Mouse (Mus musculus): Measurements from ENCODE around the gene Nrxn2. TPM values are rescaled to one million over a fixed set of nuclear protein-coding genes. Genes with fewer than 3 reads are reported as not detected.

The Nrxn2 gene
- polyA plus RNA-seq, 1 experiment from 2014 or later = 1.4 TPM

DNA sequence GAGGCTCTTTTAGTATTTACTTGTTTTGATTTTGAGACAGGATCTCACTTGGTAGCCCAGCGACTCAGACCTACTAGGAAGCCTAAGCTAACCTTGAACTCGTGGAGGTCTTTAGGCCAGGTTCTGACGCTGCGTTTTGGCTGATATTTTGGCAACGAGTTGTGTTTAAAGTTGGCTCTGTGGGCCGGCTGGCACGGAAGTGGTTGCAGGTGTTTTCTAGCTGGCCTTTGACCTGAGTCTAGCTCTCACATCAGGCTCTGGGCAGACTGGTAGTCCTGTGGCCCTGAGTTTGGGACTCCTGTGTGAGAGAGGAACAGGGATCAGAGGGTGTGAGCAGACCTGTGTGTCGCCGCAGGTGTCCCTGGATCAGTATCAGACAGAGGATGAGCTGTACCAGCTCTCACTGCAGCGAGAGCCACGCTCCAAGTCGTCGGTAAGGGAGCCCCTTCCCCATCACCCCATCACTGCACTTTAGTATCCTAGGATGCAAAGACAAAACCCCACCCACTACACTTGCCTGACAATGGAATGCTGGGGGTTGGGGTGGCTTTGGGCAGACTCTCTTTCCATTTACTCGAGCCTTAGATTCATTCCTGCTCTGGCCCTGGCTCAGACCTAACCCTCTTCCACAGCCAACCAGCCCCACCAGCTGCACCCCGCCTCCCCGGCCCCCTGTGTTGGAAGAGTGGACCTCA, 10.6 kb upstream of the Nrxn2 start:
- WGBS = 53% methylated on average over 16 of the region's 16 CpGs
- no peak overlapping the region for H3K4me2 ChIP-seq
- peaks cover 26% of the 10 kb centered on the region for H3K27me3 ChIP-seq
- H3K36me3 ChIP-seq = no peaks in the 10 kb centered on the region
- no peaks in the 10 kb centered on the region for H3K9me3 ChIP-seq
- no peak overlapping the region for H3K27ac ChIP-seq
- ATAC-seq (ENCODE audit: insufficient number of reproducible peaks, low FRiP score, low TSS enrichment, low read depth) = no peak
- peaks cover 2% of the 10 kb centered on the region; the same call in 1 of the 2 replicates for H3K4me1 ChIP-seq
- no peak overlapping the region for H3K9ac ChIP-seq
- no peak overlapping the region for H3K4me3 ChIP-seq

DNA sequence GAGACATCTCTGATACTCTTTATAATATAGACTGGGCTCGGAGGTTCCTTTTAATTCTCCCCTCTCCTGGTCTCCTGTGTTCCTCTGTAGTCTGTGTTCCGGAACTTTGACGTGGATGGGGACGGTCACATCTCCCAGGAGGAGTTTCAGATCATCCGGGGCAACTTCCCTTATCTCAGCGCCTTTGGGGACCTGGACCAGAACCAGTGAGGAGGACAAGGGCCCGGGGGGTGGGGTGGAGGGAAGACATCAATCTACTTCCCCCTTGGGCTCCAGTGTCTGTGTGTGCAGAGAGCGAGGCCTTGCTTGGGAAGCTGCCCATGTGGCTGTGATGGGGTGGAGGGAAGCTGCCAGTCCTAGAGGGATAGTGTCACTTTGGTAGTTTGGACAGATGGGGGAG, 9.8 kb upstream of the Nrxn2 start:
- no peaks in the 10 kb centered on the region; the same call in 1 of the 2 replicates for H3K4me1 ChIP-seq
- H3K27me3 ChIP-seq = peaks cover 18% of the 10 kb centered on the region
- H3K27ac ChIP-seq = no peak overlapping the region
- no peak overlapping the region for H3K4me3 ChIP-seq
- H3K9ac ChIP-seq = no peak overlapping the region
- no peak for ATAC-seq (ENCODE audit: insufficient number of reproducible peaks, low FRiP score, low TSS enrichment, low read depth)
- WGBS = 82% methylated on average over 8 of the region's 8 CpGs
- no peaks in the 10 kb centered on the region for H3K9me3 ChIP-seq
- no peaks in the 10 kb centered on the region for H3K36me3 ChIP-seq
- H3K4me2 ChIP-seq = no peak overlapping the region

DNA sequence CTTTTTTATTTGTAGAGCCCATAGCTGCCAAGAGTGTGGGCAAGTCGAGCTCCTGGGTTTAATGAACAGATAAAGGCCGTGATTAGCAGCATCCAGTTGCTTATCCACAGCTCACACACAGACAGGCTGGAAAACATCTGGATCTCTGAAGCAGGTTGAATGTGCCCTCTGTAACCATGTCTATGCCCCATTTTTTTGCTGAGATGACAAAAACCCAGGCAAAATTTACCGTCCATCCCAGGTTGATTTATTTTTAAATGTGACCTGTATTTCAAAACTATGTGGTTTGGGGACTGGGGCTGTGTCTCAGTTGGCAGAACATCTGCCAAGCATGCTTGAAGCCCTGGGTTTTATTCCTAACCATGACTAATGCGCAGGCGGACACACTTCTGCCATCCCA, 9.4 kb upstream of the Nrxn2 start:
- Histone ChIP-seq H3K36me3 (no peaks in the 10 kb centered on the region), H3K4me1 (no peaks in the 10 kb centered on the region; the same call in 1 of the 2 replicates), H3K9ac (no peak overlapping the region), H3K27me3 (peaks cover 14% of the 10 kb centered on the region), H3K9me3 (no peaks in the 10 kb centered on the region), H3K27ac (no peak overlapping the region), H3K4me2 (no peak overlapping the region), H3K4me3 (no peak overlapping the region)
- 74% methylated on average over 5 of the region's 5 CpGs for WGBS
- ATAC-seq (ENCODE audit: insufficient number of reproducible peaks, low FRiP score, low TSS enrichment, low read depth) = no peak

- Histone ChIP-seq H3K4me2 (no peak overlapping the region), H3K27ac (no peak overlapping the region), H3K9me3 (no peaks in the 10 kb centered on the region), H3K27me3 (peaks cover 6% of the 10 kb centered on the region; the same call in 1 of the 2 replicates), H3K36me3 (no peaks in the 10 kb centered on the region), H3K4me3 (no peak overlapping the region), H3K9ac (no peak overlapping the region), H3K4me1 (no peaks in the 10 kb centered on the region; the same call in 1 of the 2 replicates)
- no peak for ATAC-seq (ENCODE audit: insufficient number of reproducible peaks, low FRiP score, low TSS enrichment, low read depth)
- 84% methylated on average over 5 of the region's 5 CpGs for WGBS
Observed at GRCm38 (mm10) chr19:6409936-6410335, 8.6 kb upstream of the Nrxn2 start.

DNA sequence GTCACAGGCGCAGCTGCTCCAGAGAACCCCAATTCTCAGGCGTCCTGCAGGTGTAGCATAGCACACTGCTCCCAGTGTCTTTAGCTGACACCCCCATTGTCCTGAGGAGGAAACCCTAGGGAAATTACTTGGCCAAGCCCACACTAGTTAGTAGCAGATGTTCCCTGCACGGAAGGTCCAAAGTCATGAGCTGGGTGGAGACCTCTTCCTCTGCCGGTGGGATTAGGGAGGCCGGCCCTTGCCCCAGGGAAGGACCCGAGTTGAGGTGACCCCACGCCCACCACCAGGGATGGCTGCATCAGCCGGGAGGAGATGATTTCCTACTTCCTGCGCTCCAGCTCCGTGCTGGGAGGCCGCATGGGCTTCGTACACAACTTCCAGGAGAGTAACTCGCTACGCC, 5.7 kb upstream of the Nrxn2 start:
- no peak overlapping the region for H3K27ac ChIP-seq
- 63% methylated on average over 14 of the region's 14 CpGs for WGBS
- H3K4me3 ChIP-seq = no peak overlapping the region

GRCm38 (mm10) chr19:6415454-6415853, 3.1 kb upstream of the Nrxn2 start:
- Histone ChIP-seq H3K4me1 (peaks cover 16% of the 10 kb centered on the region), H3K9me3 (no peaks in the 10 kb centered on the region), H3K9ac (no peak overlapping the region), H3K4me3 (no peak overlapping the region), H3K27me3 (peaks cover 48% of the 10 kb centered on the region), H3K36me3 (no peaks in the 10 kb centered on the region), H3K4me2 (no peak overlapping the region), H3K27ac (no peak overlapping the region)
- 48% methylated on average over 6 of the region's 6 CpGs for WGBS
- ATAC-seq (ENCODE audit: insufficient number of reproducible peaks, low FRiP score, low TSS enrichment, low read depth) = no peak

More for the DNA sequence above, 5.7 kb upstream of the Nrxn2 start:
- no peak for ATAC-seq (ENCODE audit: insufficient number of reproducible peaks, low FRiP score, low TSS enrichment, low read depth)
- Histone ChIP-seq H3K9ac (no peak overlapping the region), H3K36me3 (no peaks in the 10 kb centered on the region), H3K4me1 (peaks cover 5% of the 10 kb centered on the region; the same call in 1 of the 2 replicates), H3K4me2 (no peak overlapping the region), H3K27me3 (peaks cover 22% of the 10 kb centered on the region), H3K9me3 (no peaks in the 10 kb centered on the region)

- H3K27ac ChIP-seq = no peak overlapping the region
Observed at GRCm38 (mm10) chr19:6416124-6416770, 2.3 kb upstream of the Nrxn2 start.

DNA sequence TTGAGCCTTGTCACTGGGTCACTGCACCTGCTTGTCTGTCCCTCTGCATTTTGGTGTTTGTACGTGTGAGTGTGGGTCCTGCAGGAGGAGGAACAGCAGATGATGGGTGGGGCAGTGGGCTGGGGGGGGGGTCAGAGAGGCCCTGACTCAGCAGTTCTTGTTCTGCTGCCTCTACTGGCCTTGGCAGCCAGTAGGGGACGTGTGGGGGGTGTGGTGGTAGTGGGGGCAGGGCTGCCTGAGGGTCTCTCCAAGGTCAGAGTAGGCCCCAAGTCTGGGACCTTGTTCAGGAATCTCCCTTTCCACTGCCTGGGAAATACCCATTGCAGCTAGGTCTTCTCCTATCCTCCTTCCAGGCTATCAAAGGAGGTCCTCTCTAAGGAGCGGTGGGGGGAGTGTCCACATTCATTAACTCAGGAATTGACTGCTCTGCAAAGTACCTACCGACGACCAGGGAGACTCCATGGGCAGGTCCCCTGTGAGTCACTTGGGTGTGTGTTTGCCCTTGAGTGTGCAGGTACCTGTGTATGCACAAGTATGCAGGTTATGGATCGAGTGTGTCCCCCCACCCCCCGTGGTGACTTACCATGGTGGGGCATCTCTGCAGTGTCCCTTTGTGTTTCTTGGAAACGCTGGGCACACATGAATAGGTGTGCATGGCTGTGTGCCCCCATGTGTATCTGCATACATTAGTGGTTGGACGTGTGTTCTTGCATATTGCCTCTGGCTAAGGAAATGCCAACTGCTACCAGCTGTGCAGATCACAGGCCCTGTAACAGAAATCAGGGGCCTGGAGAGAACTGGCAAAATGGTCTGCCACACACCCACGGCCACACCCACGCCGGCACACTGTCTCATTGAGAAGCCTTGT, 1.4 kb upstream of the Nrxn2 start:
- peaks cover 65% of the 10 kb centered on the region for H3K27me3 ChIP-seq

More at GRCm38 (mm10) chr19:6416124-6416770, 2.3 kb upstream of the Nrxn2 start:
- no peak overlapping the region for H3K4me2 ChIP-seq
- no peak for ATAC-seq (ENCODE audit: insufficient number of reproducible peaks, low FRiP score, low TSS enrichment, low read depth)
- no peaks in the 10 kb centered on the region for H3K9me3 ChIP-seq
- WGBS = 7% methylated on average over 9 of the region's 9 CpGs
- H3K9ac ChIP-seq = no peak overlapping the region
- no peaks in the 10 kb centered on the region for H3K36me3 ChIP-seq
- H3K4me3 ChIP-seq = no peak overlapping the region
- peaks cover 16% of the 10 kb centered on the region for H3K4me1 ChIP-seq
- peaks cover 56% of the 10 kb centered on the region for H3K27me3 ChIP-seq

GRCm38 (mm10) chr19:6418984-6419692, 607 bp downstream of the Nrxn2 start:
- H3K36me3 ChIP-seq = no peaks in the 10 kb centered on the region
- H3K4me2 ChIP-seq = peak overlapping the region; percentile 94
- WGBS = 7% methylated on average over 21 of the region's 23 CpGs
- no peaks in the 10 kb centered on the region for H3K9me3 ChIP-seq
- H3K27me3 ChIP-seq = peaks cover 84% of the 10 kb centered on the region
- no peak overlapping the region for H3K27ac ChIP-seq
- no peak overlapping the region for H3K9ac ChIP-seq
- peak overlapping the region; percentile 46 for H3K4me3 ChIP-seq
- ATAC-seq (ENCODE audit: insufficient number of reproducible peaks, low FRiP score, low TSS enrichment, low read depth) = no peak
- H3K4me1 ChIP-seq = peaks cover 16% of the 10 kb centered on the region

More for the DNA sequence above, 1.4 kb upstream of the Nrxn2 start:
- no peak for ATAC-seq (ENCODE audit: insufficient number of reproducible peaks, low FRiP score, low TSS enrichment, low read depth)
- Histone ChIP-seq H3K4me2 (no peak overlapping the region), H3K4me1 (peaks cover 16% of the 10 kb centered on the region), H3K9ac (no peak overlapping the region), H3K4me3 (no peak overlapping the region), H3K27ac (no peak overlapping the region), H3K9me3 (no peaks in the 10 kb centered on the region), H3K36me3 (no peaks in the 10 kb centered on the region)
- WGBS = 63% methylated on average over 12 of the region's 12 CpGs

DNA sequence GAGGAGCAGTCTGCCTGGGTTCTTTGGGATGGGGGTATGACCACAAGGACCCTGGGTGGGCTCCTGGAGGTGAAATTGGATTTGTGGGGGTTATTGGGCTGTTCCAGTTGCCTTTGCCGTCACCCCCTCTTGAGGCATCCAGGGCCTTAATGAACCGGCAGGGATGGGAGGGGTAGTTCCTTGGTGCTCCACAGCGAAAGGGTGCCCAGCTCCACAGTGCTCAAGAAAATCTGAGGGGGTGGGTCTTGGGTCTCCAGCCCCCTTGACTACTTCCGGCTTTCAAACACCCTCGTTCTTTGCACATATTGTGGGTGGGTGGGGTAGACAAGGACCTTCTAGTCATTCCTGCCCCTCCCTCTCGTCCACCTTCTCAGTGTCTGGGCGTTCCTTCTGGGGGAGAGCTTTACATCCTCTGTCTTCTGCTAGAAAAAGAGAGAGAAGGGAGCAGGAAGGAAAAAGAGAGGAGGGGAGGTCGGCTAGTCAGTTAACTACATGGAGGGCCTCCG, 1.3 kb downstream of the Nrxn2 start:
- no peak for ATAC-seq (ENCODE audit: insufficient number of reproducible peaks, low FRiP score, low TSS enrichment, low read depth)
- H3K27ac ChIP-seq = no peak overlapping the region
- H3K4me2 ChIP-seq = no peak overlapping the region
- H3K4me3 ChIP-seq = no peak overlapping the region
- peaks cover 16% of the 10 kb centered on the region for H3K4me1 ChIP-seq
- no peak overlapping the region for H3K9ac ChIP-seq
- H3K9me3 ChIP-seq = no peaks in the 10 kb centered on the region
- H3K36me3 ChIP-seq = no peaks in the 10 kb centered on the region
- WGBS = 46% methylated on average over 9 of the region's 9 CpGs
- peaks cover 91% of the 10 kb centered on the region for H3K27me3 ChIP-seq

DNA sequence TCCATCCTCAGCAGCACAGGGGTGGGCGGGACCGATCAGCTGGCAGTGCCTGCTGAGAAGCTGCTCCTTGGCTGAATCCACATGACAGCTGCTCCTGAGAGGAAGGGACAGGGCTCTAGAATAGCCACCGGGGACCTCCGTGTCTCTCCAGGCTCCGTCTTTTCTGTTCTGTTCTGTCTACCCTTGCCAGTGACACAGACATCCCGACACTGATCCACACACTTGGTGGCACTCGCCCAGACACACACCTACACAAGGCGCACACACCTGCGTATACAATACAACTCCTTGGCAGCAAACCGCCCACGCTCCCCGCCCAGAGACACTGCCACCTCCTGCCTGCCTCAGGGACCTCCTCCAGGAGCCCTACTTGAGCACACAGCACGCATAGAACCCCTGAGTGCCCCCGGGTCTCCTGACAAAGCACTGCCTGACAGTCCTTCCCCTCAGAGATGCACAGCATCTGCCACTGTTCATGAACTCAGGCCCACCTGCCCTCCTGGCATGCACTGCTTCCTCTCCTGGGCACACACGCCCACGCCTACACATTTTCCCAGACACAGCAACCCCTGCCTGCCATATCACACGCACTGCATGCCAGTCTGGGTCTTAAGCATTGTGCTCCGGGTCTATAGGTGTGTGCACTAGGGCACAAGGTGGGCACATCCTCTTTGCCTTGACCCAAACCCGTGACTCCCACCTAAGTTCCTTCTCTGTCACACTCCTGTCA, 2.1 kb downstream of the Nrxn2 start:
- peaks cover 95% of the 10 kb centered on the region for H3K27me3 ChIP-seq
- no peak overlapping the region for H3K4me2 ChIP-seq
- no peak overlapping the region for H3K27ac ChIP-seq
- H3K4me1 ChIP-seq = peaks cover 16% of the 10 kb centered on the region
- 60% methylated on average over 19 of the region's 19 CpGs for WGBS
- H3K4me3 ChIP-seq = no peak overlapping the region
- H3K9ac ChIP-seq = no peak overlapping the region
- no peaks in the 10 kb centered on the region for H3K36me3 ChIP-seq
- H3K9me3 ChIP-seq = no peaks in the 10 kb centered on the region
- no peak for ATAC-seq (ENCODE audit: insufficient number of reproducible peaks, low FRiP score, low TSS enrichment, low read depth)
